Mouse (Mus musculus) urinary bladder, postnatal 36 days (tissue): ENCODE measurements around the gene Olfr930.

Experiments used
- DNase-seq, 2 experiments: peaks; one replicate each; pipeline ENCODE4 v3.0.0; 2022; ENCODE audit warnings: low spot score in 2 of 2, mixed read lengths in 1 of 2

Gene Olfr930

GRCm38 (mm10) chr9:38929509-38929908 is at the start of gene Olfr930:
TSS of gene Olfr930 (plus strand) at chr9:38929809.
- no peak for DNase-seq

DNA sequence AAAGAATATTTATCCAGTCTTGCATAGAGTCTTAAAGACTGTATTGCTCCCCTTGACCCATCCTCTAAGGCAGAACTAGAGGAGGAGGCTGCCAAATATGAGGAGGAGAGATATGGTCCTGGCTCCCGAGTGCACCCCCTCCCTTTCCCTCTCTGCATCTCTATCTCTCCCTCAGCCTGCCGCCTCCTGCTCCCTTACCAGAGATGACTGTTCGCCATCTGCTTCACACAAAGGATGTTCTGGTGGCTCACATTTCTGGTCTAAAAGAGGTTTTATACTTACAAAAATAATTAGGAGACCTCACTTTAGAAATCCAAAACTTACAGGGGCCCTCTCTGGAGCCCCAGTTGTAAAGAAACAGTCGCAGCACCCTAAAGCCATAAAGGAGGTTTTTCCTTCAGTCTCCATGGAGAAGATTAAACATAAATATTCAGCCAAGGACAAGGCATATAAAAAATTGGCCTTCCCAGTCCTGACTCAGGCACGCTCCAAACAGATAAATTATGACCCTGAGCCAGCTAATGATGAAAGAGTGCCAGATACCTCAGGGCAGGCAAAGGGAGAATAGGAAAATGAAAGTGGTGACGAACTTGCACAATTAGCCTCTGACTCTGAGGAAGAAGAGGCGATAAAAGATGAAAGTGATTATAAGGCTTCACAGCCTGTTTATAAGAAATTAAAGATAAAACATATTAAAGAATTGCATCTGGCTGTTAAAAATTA is 24.0 kb downstream of the Olfr930 start:
- no peak for DNase-seq

DNA sequence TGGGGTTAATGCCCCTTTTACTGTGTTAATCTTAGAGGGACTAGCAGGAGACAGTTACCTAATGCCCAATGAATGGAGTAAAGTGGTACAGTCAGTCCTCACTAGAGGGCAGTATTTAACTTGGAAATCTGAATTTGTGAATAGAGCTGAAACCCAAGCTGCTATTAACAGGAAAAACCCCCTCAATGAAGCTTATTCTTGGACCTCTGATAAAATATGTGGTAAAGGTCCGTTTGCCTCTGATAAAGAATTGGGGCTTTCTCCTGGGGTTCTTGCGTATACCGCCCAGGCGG is 24.5 kb downstream of the Olfr930 start:
- DNase-seq = no peak

DNA sequence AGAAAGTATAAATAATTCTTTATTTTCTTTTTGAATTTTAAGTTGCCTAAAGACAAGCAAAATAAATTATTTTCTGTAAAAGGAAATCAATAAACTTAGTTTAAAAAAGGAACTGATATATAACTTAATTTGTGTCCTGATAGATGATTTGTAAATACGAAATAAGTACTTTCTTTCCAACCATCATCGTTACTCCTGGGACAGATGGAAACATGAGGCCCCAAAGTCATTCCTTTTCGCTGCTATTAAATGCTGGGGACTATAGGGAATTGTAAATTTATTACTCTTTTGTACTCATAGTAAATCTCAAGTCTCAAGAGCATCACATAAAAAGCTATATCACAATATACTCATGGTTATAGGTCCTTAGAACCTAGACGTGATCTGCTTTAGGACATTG is 42.4 kb downstream of the Olfr930 start, which contains the start of gene Olfr933:
Olfr933 (plus strand) TSS at position 301 of the 400 bp plus-strand sequence.
- no peak for DNase-seq
